Mouse (Mus musculus) heart, embryonic 14.5 days (tissue): Measurements from ENCODE around the gene Clock. TPM values are rescaled to one million over a fixed set of nuclear protein-coding genes. Genes with fewer than 3 reads are reported as not detected.

Experiments
- ATAC-seq: fragments of 200-750 bp; cut with Nextera tagmentation; 2 replicates; pipeline ENCODE4 v1.8.0; 2017; ENCODE audit warnings: low read depth, moderate TSS enrichment; ENCODE audit not compliant: insufficient number of reproducible peaks, insufficient read depth, low FRiP score
- H3K27ac ChIP-seq, 2 experiments: fragments of 200-500 bp in 1 of 2; fragments of 300-500 bp in 1 of 2; sonication (generic) in 1 of 2; replicated peaks in 1 of 2; 2 replicates each; pipeline ENCODE4 v1.5.1; 2012 to 2014; ENCODE audit warnings: low read depth in 2 of 2, low read length in 2 of 2, control low read depth in 1 of 2, mild to moderate bottlenecking in 1 of 2, mixed read lengths in 1 of 2; ENCODE audit not compliant: control insufficient read depth in 1 of 2, insufficient read depth in 1 of 2
- H3K27me3 ChIP-seq: fragments of 300-500 bp; sonication (generic); 2 replicates; pipeline ENCODE4 v1.6.1; 2014; ENCODE audit warnings: mild to moderate bottlenecking, low read length, control low read depth; ENCODE audit not compliant: control insufficient read depth, insufficient read depth
- H3K36me3 ChIP-seq: fragments of 300-500 bp; sonication (generic); 2 replicates; pipeline ENCODE4 v1.6.1; 2014; ENCODE audit warnings: mild to moderate bottlenecking, control low read depth, low read length, mixed read lengths; ENCODE audit not compliant: control insufficient read depth, insufficient read depth
- H3K4me1 ChIP-seq, 2 experiments: fragments of 200-500 bp in 1 of 2; fragments of 300-500 bp in 1 of 2; sonication (generic) in 1 of 2; 2 replicates each; pipeline ENCODE4 v1.6.1; 2012 to 2014; ENCODE audit warnings: low read length in 2 of 2, control low read depth in 1 of 2, mixed read lengths in 1 of 2; ENCODE audit not compliant: control insufficient read depth in 2 of 2, insufficient read depth in 2 of 2
- H3K4me2 ChIP-seq: fragments of 300-500 bp; sonication (generic); 2 replicates; pipeline ENCODE4 v1.6.1; 2014; ENCODE audit warnings: mild to moderate bottlenecking, low read length
- H3K4me3 ChIP-seq, 2 experiments: fragments of 200-500 bp in 1 of 2; fragments of 300-500 bp in 1 of 2; sonication (generic) in 1 of 2; 2 replicates each; pipeline ENCODE4 v1.5.1; 2012 to 2014; ENCODE audit warnings: low read length in 2 of 2, mild to moderate bottlenecking in 2 of 2, control low read depth in 1 of 2, low read depth in 1 of 2, moderate library complexity in 1 of 2; ENCODE audit not compliant: control insufficient read depth in 1 of 2, insufficient read depth in 1 of 2
- H3K9ac ChIP-seq: fragments of 300-500 bp; sonication (generic); 2 replicates; pipeline ENCODE4 v1.6.1; 2014; ENCODE audit warnings: mild to moderate bottlenecking, low read length
- H3K9me3 ChIP-seq: fragments of 300-500 bp; sonication (generic); 2 replicates; pipeline ENCODE4 v1.6.1; 2016; ENCODE audit warnings: low read length, control low read depth; ENCODE audit not compliant: control insufficient read depth
- WGBS: fragments of 180-500 bp; shearing (Covaris S2); extraction: QIAGEN DNeasy Blood & Tissue Kit; methylation state at CpG from one replicate; pipeline ENCODE4 v1.1.7; 2014; 5-methylcytosine and 5-hydroxymethylcytosine counted together
- polyA plus RNA-seq: library from polyadenylated mRNA; unstranded; fragments of >200 nt; fragmentation: Nextera tagmentation; extraction: Ambion mirVana; gene quantifications from 2 replicates; pipeline ENCODE4 v1.2.1, GENCODE M21; 2014

Clock gene
- polyA plus RNA-seq, 1 experiment from 2014 or later, result 15.1 TPM

DNA sequence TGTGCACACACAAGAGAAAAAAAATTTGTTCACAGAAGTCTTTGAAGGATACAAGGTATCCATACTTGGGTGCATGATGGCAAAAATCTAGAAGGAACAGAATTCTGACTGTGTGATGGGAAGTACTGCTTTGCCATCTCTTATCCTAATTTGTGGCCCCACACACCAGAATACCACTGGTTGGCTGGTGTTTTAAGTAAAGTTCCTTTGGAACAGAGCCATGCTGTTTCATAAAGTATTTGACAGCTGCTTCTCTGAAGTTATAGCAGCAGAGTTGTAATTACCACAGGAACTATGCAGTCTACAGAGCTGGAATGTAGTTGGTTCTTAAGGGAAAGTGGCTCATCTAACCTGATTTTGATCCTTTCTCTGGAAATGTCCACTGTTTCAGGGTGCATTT is 111.5 kb downstream of the Clock start:
- no peak overlapping the region for H3K4me2 ChIP-seq
- H3K36me3 ChIP-seq, result peaks cover 31% of the 10 kb centered on the region
- H3K4me3 ChIP-seq, result no peak overlapping the region
- H3K9ac ChIP-seq, result no peak overlapping the region
- H3K27ac ChIP-seq, result no peak overlapping the region
- no peak for ATAC-seq
- H3K27me3 ChIP-seq, result no peaks in the 10 kb centered on the region
- H3K4me1 ChIP-seq, result peaks cover 13 to 53% of the 10 kb centered on the region in 2 experiments
- H3K9me3 ChIP-seq, result no peaks in the 10 kb centered on the region

DNA sequence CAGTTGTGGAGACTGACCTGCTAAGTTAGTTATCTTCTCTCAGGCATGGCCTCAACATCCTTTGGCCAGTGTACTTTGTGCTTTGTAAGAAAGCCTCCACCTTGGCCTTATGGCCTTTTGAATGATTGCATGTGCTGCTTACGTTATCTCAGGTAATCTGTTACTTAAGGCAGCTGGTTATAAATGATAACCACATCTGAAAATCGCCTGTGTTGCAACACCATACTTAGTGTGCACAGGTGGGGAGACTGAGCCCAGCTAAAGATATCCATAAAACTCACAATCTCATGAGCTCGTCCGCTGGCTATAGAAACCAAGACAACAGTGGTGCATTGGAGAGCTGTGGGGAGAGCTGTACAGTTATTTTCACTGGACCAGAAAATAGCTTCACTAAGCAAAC is 114.0 kb downstream of the Clock start:
- peaks cover 35% of the 10 kb centered on the region for H3K36me3 ChIP-seq
- H3K9ac ChIP-seq, result no peak overlapping the region
- H3K27me3 ChIP-seq, result no peaks in the 10 kb centered on the region
- H3K4me3 ChIP-seq, result no peak overlapping the region
- no peak for ATAC-seq
- WGBS, result 89% methylated on average over 4 of the region's 4 CpGs
- no peaks in the 10 kb centered on the region for H3K9me3 ChIP-seq
- H3K4me1 ChIP-seq, result peaks cover 19 to 70% of the 10 kb centered on the region in 2 experiments
- no peak overlapping the region for H3K4me2 ChIP-seq
- H3K27ac ChIP-seq, result no peak overlapping the region

DNA sequence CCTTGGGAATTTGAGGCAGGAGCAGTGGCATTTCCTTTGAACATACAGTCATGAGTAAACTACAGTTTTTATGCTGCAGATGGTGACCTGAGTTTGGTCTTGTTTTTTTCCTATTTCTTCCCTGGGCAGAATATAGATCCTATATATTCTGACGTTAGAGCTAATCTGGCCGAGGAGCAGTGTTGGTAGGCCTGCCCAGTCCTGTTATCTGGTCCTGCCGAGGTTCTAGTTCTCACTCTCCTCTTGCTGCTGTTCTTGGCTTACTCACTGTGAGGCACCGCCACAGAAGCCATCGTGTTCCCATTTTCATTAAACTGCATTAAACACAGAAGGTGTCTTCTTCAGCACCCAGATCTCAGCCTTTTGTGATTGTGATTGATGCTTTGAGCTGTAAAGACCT is 116.7 kb downstream of the Clock start:
- no peak for ATAC-seq
- Histone ChIP-seq H3K4me2 (peak overlapping the region; percentile 26; the same call in 1 of the 2 replicates), H3K4me1 (peaks cover 18 to 69% of the 10 kb centered on the region in 2 experiments), H3K36me3 (peaks cover 28% of the 10 kb centered on the region), H3K27ac (peak overlapping the region; percentile 10 to 31; a peak in 1 of 4 replicates), H3K9ac (peak overlapping the region; percentile 52), H3K27me3 (no peaks in the 10 kb centered on the region), H3K4me3 (no peak overlapping the region), H3K9me3 (no peaks in the 10 kb centered on the region)
- WGBS, result 28% methylated on average over 5 of the region's 5 CpGs

DNA sequence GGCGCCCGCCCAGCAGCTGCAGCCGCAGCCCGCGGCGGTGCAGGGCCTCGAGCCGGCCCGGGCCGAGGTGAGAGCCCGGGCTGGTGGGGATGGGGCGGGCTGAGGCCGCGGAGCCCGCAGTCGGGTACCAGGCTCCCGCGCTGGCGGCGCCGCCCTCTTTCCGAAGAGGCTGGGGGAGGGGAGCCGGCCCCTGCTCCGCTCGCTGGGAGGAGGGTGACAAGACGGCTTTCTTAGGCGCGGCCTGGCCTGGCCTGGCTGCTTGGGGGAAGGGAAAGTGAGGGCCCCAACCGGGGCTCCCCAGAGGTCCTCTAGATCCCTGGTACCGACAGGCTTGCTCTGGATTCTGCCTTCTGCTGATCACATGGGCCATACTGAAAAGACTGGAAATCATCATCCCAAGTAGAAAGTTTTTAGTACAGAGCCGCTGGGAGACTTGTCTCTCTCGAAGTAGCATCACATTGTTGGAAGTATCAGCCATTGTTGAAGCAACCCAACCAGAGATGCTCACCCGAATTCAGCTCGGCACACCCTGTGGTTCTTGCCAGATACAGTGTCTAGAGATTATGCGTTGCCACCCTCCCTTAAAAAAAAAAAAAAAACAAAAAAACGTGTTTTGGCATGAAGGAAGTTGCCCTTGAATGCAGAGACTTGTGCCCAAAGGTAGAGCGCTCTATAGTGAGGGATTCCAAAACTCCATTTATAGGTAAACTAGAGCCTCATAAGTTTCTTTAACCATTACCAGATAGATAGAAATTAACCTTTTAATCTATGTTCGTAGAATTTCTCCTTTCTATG is 120.1 kb downstream of the Clock start:
- ATAC-seq, result peak; percentile 88
- Histone ChIP-seq H3K27me3 (no peaks in the 10 kb centered on the region), H3K9me3 (no peaks in the 10 kb centered on the region), H3K9ac (peak overlapping the region; percentile 96), H3K36me3 (peaks cover 12% of the 10 kb centered on the region), H3K4me2 (peak overlapping the region; percentile 81), H3K4me3 (peak overlapping the region; percentile 85 to 97), H3K4me1 (peaks cover 16 to 57% of the 10 kb centered on the region in 2 experiments), H3K27ac (peak overlapping the region; percentile 92 to 97)
- WGBS, result 4% methylated on average over 31 of the region's 38 CpGs

DNA sequence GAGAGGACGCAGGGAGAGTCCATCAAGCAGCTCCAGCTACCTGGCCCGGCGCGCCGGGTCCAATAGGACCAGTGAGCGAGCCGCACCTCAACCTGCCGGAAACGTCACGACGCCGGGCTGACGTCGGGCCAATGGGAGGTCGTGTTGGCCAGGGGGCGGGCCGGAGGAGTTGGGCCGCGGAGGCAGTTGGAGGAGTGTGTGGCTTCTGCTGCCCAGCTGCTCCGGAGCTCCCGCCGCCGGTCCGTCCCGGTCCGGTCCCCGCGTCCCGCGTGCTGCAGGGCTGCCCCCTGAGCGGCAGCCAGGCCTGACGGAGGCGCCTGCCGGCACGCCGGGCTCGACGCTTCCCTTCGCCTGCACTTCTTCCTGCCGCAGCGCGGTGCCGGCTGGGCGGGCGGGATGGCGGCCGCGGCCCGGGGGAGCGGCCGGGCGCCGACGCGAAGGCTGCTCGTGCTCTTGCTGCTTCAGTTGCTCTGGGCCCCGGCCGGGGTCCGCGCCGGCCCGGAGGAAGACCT is 120.8 kb downstream of the Clock start, which contains the start of gene Tmem165:
Gene Tmem165 (plus strand): TSS at position 131 of the 512 bp plus-strand sequence.
- 0% methylated on average over 48 of the region's 62 CpGs for WGBS
- Histone ChIP-seq H3K9me3 (no peaks in the 10 kb centered on the region), H3K27ac (peak within 1 kb of the TSS; percentile 92 to 97), H3K4me3 (peak within 1 kb of the TSS; percentile 85 to 97), H3K9ac (peak within 1 kb of the TSS; percentile 96), H3K36me3 (peaks cover 12% of the 10 kb centered on the region), H3K27me3 (no peaks in the 10 kb centered on the region), H3K4me1 (peaks cover 13 to 51% of the 10 kb centered on the region in 2 experiments), H3K4me2 (peak within 1 kb of the TSS; percentile 81)
- ATAC-seq, result peak; percentile 92

DNA sequence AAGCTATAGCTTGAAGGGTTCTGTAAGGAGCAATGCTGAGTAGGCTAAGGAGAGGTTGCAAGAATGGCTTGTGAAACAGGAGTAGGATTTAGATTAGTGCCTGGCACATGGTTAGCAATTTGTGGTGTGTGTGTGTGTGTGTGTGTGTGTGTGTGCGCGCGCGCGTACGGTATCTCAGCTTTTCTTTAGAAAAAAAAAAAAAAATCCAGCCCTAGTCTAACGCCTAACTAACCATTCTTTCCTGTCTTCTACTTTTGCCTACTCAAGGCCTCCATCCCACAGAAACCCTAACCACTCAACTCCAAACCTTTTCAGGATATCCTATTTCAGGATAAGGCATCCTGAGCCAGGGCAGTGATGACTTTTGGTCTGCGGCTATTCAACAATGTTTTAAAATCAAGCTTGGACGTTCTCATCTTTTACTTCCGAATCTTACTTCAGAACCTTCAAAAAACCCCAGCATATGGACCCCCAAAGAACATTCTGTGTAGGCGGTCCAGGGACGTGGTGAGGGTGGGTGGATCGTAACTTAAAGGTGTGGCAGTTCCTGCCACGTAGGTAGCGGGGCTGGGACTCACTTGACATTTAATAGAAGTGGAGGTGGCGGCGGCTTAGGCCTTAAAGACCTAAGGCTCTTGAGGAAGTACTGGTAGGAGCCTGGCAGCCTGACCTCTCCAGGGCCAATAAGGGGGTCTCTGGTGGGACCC is 121.4 kb downstream of the Clock start:
- no peaks in the 10 kb centered on the region for H3K27me3 ChIP-seq
- H3K4me2 ChIP-seq, result peak overlapping the region; percentile 81
- peak overlapping the region; percentile 96 for H3K9ac ChIP-seq
- H3K36me3 ChIP-seq, result peaks cover 12% of the 10 kb centered on the region
- WGBS, result 39% methylated on average over 17 of the region's 17 CpGs
- no peaks in the 10 kb centered on the region for H3K9me3 ChIP-seq
- H3K27ac ChIP-seq, result peak overlapping the region; percentile 39 to 97; a peak in 3 of 4 replicates
- peaks cover 13 to 46% of the 10 kb centered on the region in 2 experiments for H3K4me1 ChIP-seq
- H3K4me3 ChIP-seq, result peak overlapping the region; percentile 85 to 97
- ATAC-seq, result peak; percentile 6; the same call in 1 of the 2 replicates

DNA sequence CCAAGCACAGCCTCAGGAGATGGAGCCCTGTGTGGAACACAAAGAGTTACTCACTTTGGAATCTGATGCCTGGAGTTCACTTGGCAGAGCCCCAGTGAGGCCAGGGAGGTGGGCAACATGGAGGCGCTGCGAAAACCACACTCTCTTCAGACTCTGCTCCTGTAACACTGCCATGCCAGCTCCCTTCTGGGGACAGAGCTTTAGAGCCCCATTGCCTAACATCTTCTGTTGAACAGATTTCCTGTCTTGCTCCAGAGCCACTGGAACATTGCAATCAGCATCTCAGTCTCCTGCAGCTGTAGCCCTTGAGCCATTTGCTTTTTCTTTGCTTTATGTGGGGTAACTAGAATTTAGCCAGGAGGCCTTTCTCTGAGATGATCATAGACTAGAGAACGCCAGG is 122.3 kb downstream of the Clock start:
- Histone ChIP-seq H3K27me3 (no peaks in the 10 kb centered on the region), H3K4me2 (no peak overlapping the region), H3K4me1 (peaks cover 13 to 38% of the 10 kb centered on the region in 2 experiments), H3K9ac (no peak overlapping the region), H3K27ac (peak overlapping the region in 1 of 2 experiments; percentile 7; a peak in 2 of 4 replicates), H3K9me3 (no peaks in the 10 kb centered on the region), H3K36me3 (peaks cover 10% of the 10 kb centered on the region), H3K4me3 (no peak overlapping the region)
- no peak for ATAC-seq
- WGBS, result 43% methylated on average over 3 of the region's 3 CpGs
